Mouse (Mus musculus) ovary, adult 2 months (tissue): ENCODE measurements around the gene Zfp110. TPM values are rescaled to one million over a fixed set of nuclear protein-coding genes. Genes with fewer than 3 reads are reported as not detected.

Experiments
- polyA plus RNA-seq: library from polyadenylated mRNA; depleted of rRNA; stranded (reverse); fragments of >200 nt; gene quantifications from 2 replicates; pipeline ENCODE4 v1.2.3, GENCODE M21; 2012; rRNA removed

Zfp110 gene
- polyA plus RNA-seq, result 4.6 and 11.1 TPM in 2 replicates

GRCm38 (mm10) chr7:12834162-12835120 lies at the start of gene Zfp110:
Gene Zfp110 (plus strand): TSS chr7:12834761.

GRCm38 (mm10) chr7:12802866-12803726 lies 31.5 kb upstream of the Zfp110 start, which contains the start of gene Zscan18:
Gene Zscan18 (minus strand): TSS chr7:12803635.

GRCm38 (mm10) chr7:12818521-12819295 lies 15.9 kb upstream of the Zfp110 start, which contains the start of gene Zfp329:
Gene Zfp329 (minus strand): TSS chr7:12818858.

GRCm38 (mm10) chr7:12880911-12881660 lies 46.5 kb downstream of the Zfp110 start, which contains the start of gene Zfp128:
Gene Zfp128 (plus strand): TSS chr7:12881177.

GRCm38 (mm10) chr7:12897655-12898410 lies 63.3 kb downstream of the Zfp110 start, which contains the start of gene Zscan22:
Gene Zscan22 (plus strand): TSS chr7:12897815.

Other genes starting within 250 kb of the Zfp110 start
- not detected in 2 replicates for gene Vmn2r53, start 226.0 kb upstream of the Zfp110 start, polyA plus RNA-seq
- not detected in 2 replicates for gene Vmn2r54, start 194.4 kb upstream of the Zfp110 start, polyA plus RNA-seq
- gene Vmn2r55, start 149.8 kb upstream of the Zfp110 start, polyA plus RNA-seq, result not detected in 2 replicates
- not detected in 2 replicates for gene Vmn2r56, start 99.8 kb upstream of the Zfp110 start, polyA plus RNA-seq
- 3.9 and 4.8 TPM in 2 replicates for gene Zscan18, start 31.1 kb upstream of the Zfp110 start, polyA plus RNA-seq
- 0.62 and 1.2 TPM in 2 replicates for gene Zfp329, start 15.9 kb upstream of the Zfp110 start, polyA plus RNA-seq
- gene Zfp128, start 46.4 kb downstream of the Zfp110 start, polyA plus RNA-seq, result 1.4 and 1.5 TPM in 2 replicates
- gene Zscan22, start 63.1 kb downstream of the Zfp110 start, polyA plus RNA-seq, result 15.0 and 21.0 TPM in 2 replicates
- gene Rps5, start 87.5 kb downstream of the Zfp110 start, polyA plus RNA-seq, result 4,303 and 5,955 TPM in 2 replicates
- 1.1 and 1.4 TPM in 2 replicates for gene Rnf225, start 92.7 kb downstream of the Zfp110 start, polyA plus RNA-seq
- 15.2 and 15.9 TPM in 2 replicates for gene Zfp324, start 131.1 kb downstream of the Zfp110 start, polyA plus RNA-seq
- gene Zfp446, start 143.1 kb downstream of the Zfp110 start, polyA plus RNA-seq, result 8.6 and 10.7 TPM in 2 replicates
- gene Slc27a5, start 163.4 kb downstream of the Zfp110 start, polyA plus RNA-seq, result 0.14 and 0.92 TPM in 2 replicates
- gene Trim28, start 164.4 kb downstream of the Zfp110 start, polyA plus RNA-seq, result 489 and 576 TPM in 2 replicates
- 65.0 and 66.4 TPM in 2 replicates for gene Zbtb45, start 175.3 kb downstream of the Zfp110 start, polyA plus RNA-seq
- gene Chmp2a, start 200.0 kb downstream of the Zfp110 start, polyA plus RNA-seq, result 67.1 and 76.2 TPM in 2 replicates
- gene Ube2m, start 203.5 kb downstream of the Zfp110 start, polyA plus RNA-seq, result 121 and 156 TPM in 2 replicates
- gene Mzf1, start 220.0 kb downstream of the Zfp110 start, polyA plus RNA-seq, result 8.6 and 8.9 TPM in 2 replicates